Mouse (Mus musculus): ENCODE measurements around the gene Lrrc52.

Gene Lrrc52

GRCm38 (mm10) chr1:167436186-167436975 is 30.2 kb downstream of the Lrrc52 start:
- DNase-seq (ENCODE audit: low spot score in 2 of 2) = no peak

GRCm38 (mm10) chr1:167434931-167435330 is 31.6 kb downstream of the Lrrc52 start:
- no peak for DNase-seq (ENCODE audit: low spot score in 2 of 2)

- DNase-seq (ENCODE audit: low spot score in 2 of 2) = no peak
These were observed 35.5 kb downstream of the Lrrc52 start for GRCm38 (mm10) chr1:167430976-167431676.

- DNase-seq (ENCODE audit: low spot score in 2 of 2) = no peak
These were observed 39.9 kb downstream of the Lrrc52 start for GRCm38 (mm10) chr1:167426681-167427080.

GRCm38 (mm10) chr1:167425572-167425971 is 41.0 kb downstream of the Lrrc52 start:
- no peak for DNase-seq (ENCODE audit: low spot score in 2 of 2)

GRCm38 (mm10) chr1:167422501-167423240 is 43.9 kb downstream of the Lrrc52 start:
- DNase-seq (ENCODE audit: low spot score in 2 of 2) = no peak

GRCm38 (mm10) chr1:167414846-167415245 is 51.7 kb downstream of the Lrrc52 start:
- peak; percentile 19 to 66 for DNase-seq (ENCODE audit: low spot score in 2 of 2)

- no peak for DNase-seq (ENCODE audit: low spot score in 2 of 2)
These were observed 54.4 kb downstream of the Lrrc52 start for GRCm38 (mm10) chr1:167411991-167412715.

GRCm38 (mm10) chr1:167409601-167410000 is 57.0 kb downstream of the Lrrc52 start:
- no peak for DNase-seq (ENCODE audit: low spot score in 2 of 2)

- no peak for DNase-seq (ENCODE audit: low spot score in 2 of 2)
These were observed 61.3 kb downstream of the Lrrc52 start for GRCm38 (mm10) chr1:167405237-167405636.
